Mouse (Mus musculus): ENCODE measurements at regions not wholly inside any gene's neighbourhood (a gene's known extent, or its start where the extent isn't known, plus 50 kb on each side); places are given as distances from the start of the nearest gene placed in this dataset.

DNA sequence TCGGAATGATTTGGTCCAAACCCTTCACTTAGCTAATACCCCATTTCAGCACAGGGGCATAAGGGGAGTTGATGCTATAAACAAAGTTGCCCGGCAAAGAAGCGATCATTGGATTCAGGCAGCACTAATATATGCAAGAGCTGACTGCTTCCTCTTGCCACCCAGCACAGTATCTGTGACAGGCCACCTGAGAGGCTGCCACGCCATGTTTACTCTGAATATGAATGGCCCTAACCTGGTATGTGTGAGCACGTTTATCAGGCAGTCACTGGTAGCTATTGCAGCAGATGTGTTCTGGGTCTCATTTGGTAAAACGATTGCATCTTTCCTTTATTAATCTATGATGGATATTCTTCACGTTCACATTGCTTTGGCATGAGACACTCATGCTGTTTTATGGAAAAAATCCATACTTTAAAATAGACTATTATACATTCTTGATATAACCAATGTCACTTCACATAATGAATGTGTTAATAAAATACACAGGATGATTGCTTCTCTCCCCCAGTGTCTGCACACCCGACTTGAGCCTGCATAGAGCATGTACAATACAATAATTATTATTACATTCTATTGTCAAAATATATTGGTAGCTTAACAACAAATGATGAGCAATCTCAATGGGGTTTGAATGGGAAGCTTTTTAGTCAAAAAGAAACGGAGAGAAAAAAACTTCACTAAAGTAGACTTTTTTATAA lies 375.2 kb downstream of the Adgrl2 start:
- TF ChIP-seq MYOG (IDR thresholded peaks at IDR 0.05; ENCODE audit: control insufficient read depth in 1 of 3, insufficient read depth in 1 of 3, insufficient read length in 2 of 3, low read depth in 2 of 3) (no peak), TCF3 (IDR thresholded peaks at IDR 0.05; ENCODE audit: insufficient read length, low read depth) (no peak), CEBPB (IDR thresholded peaks at IDR 0.05; ENCODE audit: insufficient read depth, poor library complexity, severe bottlenecking) (no peak), USF1 (IDR thresholded peaks at IDR 0.05; ENCODE audit: low read depth) (no peak), MYOD1 (IDR thresholded peaks at IDR 0.05; ENCODE audit: control insufficient read depth in 1 of 3, insufficient read length in 2 of 3, low read depth in 2 of 3) (no peak), E2F4 (IDR thresholded peaks at IDR 0.05; ENCODE audit: insufficient read depth) (no peak), TCF12 (IDR thresholded peaks at IDR 0.05; ENCODE audit: insufficient read depth, poor library complexity, severe bottlenecking) (no peak), POLR2AphosphoS2 (IDR thresholded peaks at IDR 0.05; ENCODE audit: insufficient read length, low read depth) (no peak), REST (IDR thresholded peaks at IDR 0.05; ENCODE audit: insufficient read depth, insufficient read length) (no peak), SRF (IDR thresholded peaks at IDR 0.05; ENCODE audit: control insufficient read depth, insufficient read length, low read depth) (no peak)
- H3K4me3 ChIP-seq = no peak overlapping the region
- H3K36me3 ChIP-seq (ENCODE audit: control insufficient read depth, insufficient read depth) = no peaks in the 10 kb centered on the region
- H3K79me2 ChIP-seq (ENCODE audit: control insufficient read depth, insufficient read depth) = no peaks in the 10 kb centered on the region
- H3ac ChIP-seq (ENCODE audit: control insufficient read depth, insufficient read length) = no peak overlapping the region
- no peak overlapping the region for H3K4me2 ChIP-seq (ENCODE audit: low read depth)
- no peaks in the 10 kb centered on the region for H3K27me3 ChIP-seq (ENCODE audit: control insufficient read depth, insufficient read depth, insufficient read length)

DNA sequence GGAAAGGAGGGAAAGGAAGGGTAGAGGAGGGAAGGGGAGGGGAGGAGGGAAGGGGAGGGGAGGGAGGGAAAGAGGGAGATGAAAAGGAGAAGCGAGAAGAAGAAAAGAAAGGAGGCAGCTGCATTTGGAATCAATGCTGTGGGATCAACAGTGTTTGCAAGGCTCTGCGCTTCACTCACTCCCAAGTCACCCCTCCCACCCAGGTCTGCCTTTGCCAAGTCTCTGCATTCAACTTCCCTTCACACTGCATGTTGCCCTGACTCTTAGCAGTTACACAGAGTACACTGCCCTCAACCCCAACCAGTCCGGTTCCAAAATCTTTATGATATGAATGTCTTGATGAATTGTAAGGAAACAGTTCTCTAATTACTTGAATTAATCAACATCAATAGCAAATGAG lies 376.9 kb downstream of the Adgrl2 start:
- H3ac ChIP-seq (ENCODE audit: control insufficient read depth, insufficient read length) = no peak overlapping the region
- H3K79me2 ChIP-seq (ENCODE audit: control insufficient read depth, insufficient read depth) = no peaks in the 10 kb centered on the region
- no peaks in the 10 kb centered on the region for H3K36me3 ChIP-seq (ENCODE audit: control insufficient read depth, insufficient read depth)
- no peak overlapping the region for H3K4me2 ChIP-seq (ENCODE audit: low read depth)
- H3K4me3 ChIP-seq = no peak overlapping the region
- no peaks in the 10 kb centered on the region for H3K27me3 ChIP-seq (ENCODE audit: control insufficient read depth, insufficient read depth, insufficient read length)
- TF ChIP-seq SRF (IDR thresholded peaks at IDR 0.05; ENCODE audit: control insufficient read depth, insufficient read length, low read depth) (no peak), MAX (IDR thresholded peaks at IDR 0.05; ENCODE audit: low read depth) (no peak), CEBPB (IDR thresholded peaks at IDR 0.05; ENCODE audit: insufficient read depth, poor library complexity, severe bottlenecking) (no peak), TCF12 (IDR thresholded peaks at IDR 0.05; ENCODE audit: insufficient read depth, poor library complexity, severe bottlenecking) (no peak), TCF3 (IDR thresholded peaks at IDR 0.05; ENCODE audit: insufficient read length, low read depth) (no peak), POLR2A (IDR thresholded peaks at IDR 0.05; ENCODE audit: insufficient read length, low read depth) (no peak), MYOG (IDR thresholded peaks at IDR 0.05; ENCODE audit: control insufficient read depth in 1 of 3, insufficient read depth in 1 of 3, insufficient read length in 2 of 3, low read depth in 2 of 3) (no peak), USF1 (IDR thresholded peaks at IDR 0.05; ENCODE audit: low read depth) (no peak), MYOD1 (IDR thresholded peaks at IDR 0.05; ENCODE audit: control insufficient read depth in 1 of 3, insufficient read length in 2 of 3, low read depth in 2 of 3) (no peak), E2F4 (IDR thresholded peaks at IDR 0.05; ENCODE audit: insufficient read depth) (no peak), REST (IDR thresholded peaks at IDR 0.05; ENCODE audit: insufficient read depth, insufficient read length) (no peak), POLR2AphosphoS2 (IDR thresholded peaks at IDR 0.05; ENCODE audit: insufficient read length, low read depth) (no peak)

DNA sequence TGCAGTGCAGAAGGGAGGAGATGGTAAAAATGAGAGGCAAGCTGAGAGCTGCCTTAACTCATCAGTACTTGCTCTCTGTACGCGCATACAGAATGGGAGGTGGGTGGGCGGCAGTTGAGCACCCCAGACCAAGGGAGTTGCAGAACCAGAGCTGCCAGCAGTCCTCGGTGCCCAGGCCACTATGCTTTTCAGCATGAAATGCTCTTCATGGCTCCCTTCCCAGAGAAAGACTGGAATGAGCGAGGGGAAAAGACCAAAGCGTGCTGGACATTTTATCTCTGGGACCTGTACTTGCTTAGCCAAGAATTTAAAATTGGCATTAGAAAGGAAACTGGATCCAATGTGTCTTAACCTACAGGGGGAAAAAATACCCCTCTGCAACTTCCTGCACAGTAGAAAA lies 387.1 kb downstream of the Adgrl2 start:
- H3K4me3 ChIP-seq = no peak overlapping the region
- H3K36me3 ChIP-seq (ENCODE audit: control insufficient read depth, insufficient read depth) = no peaks in the 10 kb centered on the region
- no peak overlapping the region for H3ac ChIP-seq (ENCODE audit: control insufficient read depth, insufficient read length)
- no peak overlapping the region for H3K4me2 ChIP-seq (ENCODE audit: low read depth)
- H3K79me2 ChIP-seq (ENCODE audit: control insufficient read depth, insufficient read depth) = no peaks in the 10 kb centered on the region
- TF ChIP-seq MAX (IDR thresholded peaks at IDR 0.05; ENCODE audit: low read depth) (no peak), CEBPB (IDR thresholded peaks at IDR 0.05; ENCODE audit: insufficient read depth, poor library complexity, severe bottlenecking) (no peak), TCF3 (IDR thresholded peaks at IDR 0.05; ENCODE audit: insufficient read length, low read depth) (no peak), USF1 (IDR thresholded peaks at IDR 0.05; ENCODE audit: low read depth) (no peak), POLR2A (IDR thresholded peaks at IDR 0.05; ENCODE audit: insufficient read length, low read depth) (no peak), POLR2AphosphoS2 (IDR thresholded peaks at IDR 0.05; ENCODE audit: insufficient read length, low read depth) (no peak), TCF12 (IDR thresholded peaks at IDR 0.05; ENCODE audit: insufficient read depth, poor library complexity, severe bottlenecking) (no peak), E2F4 (IDR thresholded peaks at IDR 0.05; ENCODE audit: insufficient read depth) (no peak)
- H3K27me3 ChIP-seq (ENCODE audit: control insufficient read depth, insufficient read depth, insufficient read length) = no peaks in the 10 kb centered on the region

DNA sequence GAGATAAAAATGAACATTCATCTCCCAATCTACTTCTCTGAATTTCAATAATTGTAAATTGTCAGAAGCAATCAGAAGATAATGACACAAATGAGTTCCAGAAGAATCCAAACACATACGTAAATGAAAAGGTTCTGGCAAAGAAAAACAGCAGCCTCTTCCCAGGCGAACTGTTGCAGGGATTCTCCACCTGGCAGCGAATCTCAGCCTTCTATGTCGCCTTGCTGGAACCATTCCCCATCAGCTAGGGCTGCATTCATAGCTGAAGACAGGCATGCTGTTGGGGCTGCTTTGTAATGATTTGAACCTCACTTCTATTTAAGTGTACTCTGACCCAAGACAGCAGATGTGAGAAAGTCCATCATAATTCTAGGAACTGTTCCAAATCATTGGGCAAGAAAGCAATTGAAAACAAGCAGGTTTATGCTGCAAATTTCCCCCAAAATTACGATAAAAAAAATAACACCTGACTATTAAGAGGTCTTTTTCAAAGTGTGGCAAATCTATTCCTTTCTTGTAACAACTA lies 387.6 kb downstream of the Adgrl2 start:
- Histone ChIP-seq H3K36me3 (ENCODE audit: control insufficient read depth, insufficient read depth) (no peaks in the 10 kb centered on the region), H3K27me3 (ENCODE audit: control insufficient read depth, insufficient read depth, insufficient read length) (no peaks in the 10 kb centered on the region), H3K79me2 (ENCODE audit: control insufficient read depth, insufficient read depth) (no peaks in the 10 kb centered on the region), H3ac (ENCODE audit: control insufficient read depth, insufficient read length) (no peak overlapping the region), H3K4me3 (no peak overlapping the region), H3K4me2 (ENCODE audit: low read depth) (no peak overlapping the region)
- TF ChIP-seq USF1 (IDR thresholded peaks at IDR 0.05; ENCODE audit: low read depth) (no peak), MYOG (IDR thresholded peaks at IDR 0.05; ENCODE audit: control insufficient read depth in 1 of 3, insufficient read depth in 1 of 3, insufficient read length in 2 of 3, low read depth in 2 of 3) (no peak), SRF (IDR thresholded peaks at IDR 0.05; ENCODE audit: control insufficient read depth, insufficient read length, low read depth) (no peak), MYOD1 (IDR thresholded peaks at IDR 0.05; ENCODE audit: control insufficient read depth in 1 of 3, insufficient read length in 2 of 3, low read depth in 2 of 3) (no peak), REST (IDR thresholded peaks at IDR 0.05; ENCODE audit: insufficient read depth, insufficient read length) (no peak), POLR2A (IDR thresholded peaks at IDR 0.05; ENCODE audit: insufficient read length, low read depth) (no peak), CEBPB (IDR thresholded peaks at IDR 0.05; ENCODE audit: insufficient read depth, poor library complexity, severe bottlenecking) (no peak), TCF12 (IDR thresholded peaks at IDR 0.05; ENCODE audit: insufficient read depth, poor library complexity, severe bottlenecking) (no peak), E2F4 (IDR thresholded peaks at IDR 0.05; ENCODE audit: insufficient read depth) (no peak), TCF3 (IDR thresholded peaks at IDR 0.05; ENCODE audit: insufficient read length, low read depth) (no peak), POLR2AphosphoS2 (IDR thresholded peaks at IDR 0.05; ENCODE audit: insufficient read length, low read depth) (no peak), MAX (IDR thresholded peaks at IDR 0.05; ENCODE audit: low read depth) (no peak)
